Mouse (Mus musculus) gastrocnemius, adult 18-20 months (tissue): ENCODE data around the gene Cxcl5. TPM values are rescaled to one million over a fixed set of nuclear protein-coding genes. Genes with fewer than 3 reads are reported as not detected.
A peak's percentile ranks its signal among the peaks of the same experiment; 100 is the strongest.

Experiments used
- DNase-seq: peaks from one replicate; pipeline ENCODE4 v3.0.0; 2021; ENCODE audit warnings: low spot score
- long read RNA-seq, 2 experiments: library from polyadenylated mRNA; stranded (forward); transcript quantifications; one replicate each; pipeline ENCODE4 v2.0.0; 2021
- total RNA-seq, 2 experiments: library from RNA; stranded (reverse); gene quantifications; 2 replicates each; pipeline ENCODE4 v1.2.3; 2021

Gene Cxcl5
- not detected for total RNA-seq
- long read RNA-seq, experiment 1: 0 reads
- long read RNA-seq, experiment 2: 0 reads

DNA sequence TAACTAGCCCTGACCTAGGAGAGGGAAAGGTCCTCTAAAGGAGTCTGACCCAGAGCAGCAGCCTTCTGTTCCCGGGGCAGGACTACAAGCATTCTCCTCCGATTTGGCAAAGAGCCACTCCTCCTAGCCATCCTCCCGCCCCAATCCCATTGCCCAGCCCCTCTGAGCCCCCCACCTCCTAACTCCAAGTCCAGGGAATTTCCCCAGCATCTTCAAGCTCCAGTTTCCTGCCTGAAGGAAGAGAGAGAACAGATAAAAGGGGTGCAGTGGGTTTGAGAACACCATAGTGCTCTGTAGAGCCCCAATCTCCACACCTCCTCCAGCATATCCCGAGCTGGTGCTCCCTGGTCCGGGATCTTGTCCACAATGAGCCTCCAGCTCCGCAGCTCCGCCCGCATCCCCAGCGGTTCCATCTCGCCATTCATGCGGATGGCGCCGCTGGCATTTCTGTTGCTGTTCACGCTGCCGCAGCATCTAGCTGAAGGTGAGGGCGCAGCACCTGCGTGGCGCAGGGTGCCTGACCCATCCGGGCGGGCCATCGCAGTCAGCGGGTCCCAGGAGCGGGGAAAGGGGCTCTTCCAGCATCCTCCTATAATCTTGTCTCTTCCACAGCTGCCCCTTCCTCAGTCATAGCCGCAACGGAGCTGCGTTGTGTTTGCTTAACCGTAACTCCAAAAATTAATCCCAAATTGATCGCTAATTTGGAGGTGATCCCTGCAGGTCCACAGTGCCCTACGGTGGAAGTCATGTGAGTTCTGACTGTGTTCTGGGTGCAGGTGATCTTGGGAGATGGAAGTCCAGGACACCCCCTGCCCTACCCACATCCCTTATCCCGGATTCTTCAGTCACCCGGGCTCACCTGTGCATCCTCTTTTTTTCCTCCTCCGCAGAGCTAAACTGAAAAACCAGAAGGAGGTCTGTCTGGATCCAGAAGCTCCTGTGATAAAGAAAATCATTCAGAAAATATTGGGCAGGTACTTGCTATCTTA, at the start of gene Cxcl5:
TSS of gene Cxcl5 (plus strand) at position 284 of the 989 bp plus-strand sequence.
- DNase-seq: peak; percentile 15

DNA sequence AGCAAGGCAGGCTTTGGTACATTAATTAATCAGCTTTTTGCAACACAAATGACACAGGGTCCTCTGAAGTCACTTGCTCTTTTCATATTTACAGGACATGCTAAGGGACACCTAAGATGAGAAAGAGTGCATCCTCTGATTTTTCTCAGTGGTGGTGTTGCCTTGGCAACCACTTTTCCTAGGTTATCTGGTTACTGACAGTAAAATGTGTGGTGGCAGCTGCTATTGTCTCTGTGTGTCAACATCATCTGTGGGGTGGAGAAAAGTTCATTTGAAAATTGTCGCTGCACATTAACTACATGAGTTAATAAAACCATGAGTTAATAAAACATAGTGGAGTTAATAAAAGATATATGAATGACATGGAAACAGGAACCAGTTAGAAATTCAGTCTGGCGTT, 47.8 kb upstream of the Cxcl5 start:
- no peak for DNase-seq

DNA sequence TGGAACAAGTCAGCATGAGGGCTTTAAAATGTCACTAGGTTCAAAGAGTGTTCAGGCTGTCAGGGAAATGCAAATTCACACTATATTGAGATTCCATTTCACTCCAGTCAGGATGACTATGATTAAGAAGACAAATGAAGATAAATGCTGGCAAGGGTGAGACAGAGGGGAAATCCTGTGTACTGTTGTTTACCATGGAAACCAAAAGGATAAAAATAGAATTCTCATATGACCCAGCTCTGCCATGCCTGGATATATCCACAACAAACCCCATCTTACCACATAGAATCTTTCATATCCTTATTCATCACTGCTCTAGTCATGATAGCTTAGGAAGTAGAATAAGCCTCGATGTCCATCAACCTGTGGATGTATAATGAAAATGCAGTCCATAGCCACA, 41.2 kb upstream of the Cxcl5 start:
- no peak for DNase-seq

DNA sequence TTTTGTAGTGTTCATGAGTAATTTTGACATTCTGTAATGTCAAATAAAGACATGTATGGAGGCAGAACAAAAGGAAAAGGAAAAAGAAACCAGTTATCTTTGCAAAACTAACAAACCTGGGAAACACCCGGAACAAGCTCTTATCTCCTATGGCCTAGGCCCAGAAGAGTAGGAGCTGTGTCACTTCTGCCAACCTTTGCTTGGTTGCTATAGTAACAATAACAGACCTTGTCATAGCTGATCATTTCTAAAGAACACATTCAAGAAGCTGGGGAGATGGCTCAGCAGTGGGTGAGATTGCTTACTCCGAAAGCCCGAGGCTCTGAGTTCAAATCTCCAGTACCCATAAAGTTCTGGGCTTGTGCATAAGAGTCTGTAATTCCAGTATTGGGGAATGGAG, 36.5 kb upstream of the Cxcl5 start:
- DNase-seq: no peak

DNA sequence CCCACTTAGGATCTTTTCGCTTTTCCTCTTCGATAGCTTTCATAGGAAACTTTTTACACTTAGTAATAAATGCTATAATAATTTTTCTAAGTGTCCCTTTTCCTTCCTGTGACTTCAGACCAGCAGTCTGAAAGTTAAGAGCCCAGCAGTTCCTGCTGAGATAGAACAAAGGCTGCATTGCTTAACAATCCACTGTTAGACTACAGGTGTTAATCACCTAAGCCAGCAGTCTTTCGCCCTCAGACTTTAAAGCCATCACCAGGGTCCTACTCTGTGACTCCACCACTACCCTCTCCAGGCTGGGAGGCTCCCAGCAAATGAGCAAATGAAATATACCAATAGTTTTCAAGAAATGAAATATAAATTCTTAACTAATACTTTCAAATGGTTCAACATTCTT, 30.9 kb upstream of the Cxcl5 start:
- no peak for DNase-seq

DNA sequence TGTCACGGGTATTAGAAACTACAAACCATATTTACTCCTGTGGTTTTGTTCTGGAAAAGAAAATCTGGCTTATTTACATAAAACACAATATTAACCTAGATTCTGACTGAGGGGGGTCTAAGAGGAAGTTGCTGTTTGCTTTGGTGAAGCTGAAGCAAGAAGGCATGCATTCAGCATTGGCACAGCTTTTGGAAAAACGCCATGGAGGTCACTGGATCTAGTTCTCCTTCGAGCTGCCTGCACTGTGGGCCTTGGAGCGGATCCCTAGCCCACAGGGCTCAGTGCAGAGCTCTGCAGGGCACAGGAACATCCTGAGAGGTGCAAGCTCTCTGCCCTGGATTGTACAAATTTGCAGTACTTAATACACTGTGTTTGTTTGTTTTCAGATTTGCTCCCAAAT, 27.7 kb upstream of the Cxcl5 start:
- no peak for DNase-seq

DNA sequence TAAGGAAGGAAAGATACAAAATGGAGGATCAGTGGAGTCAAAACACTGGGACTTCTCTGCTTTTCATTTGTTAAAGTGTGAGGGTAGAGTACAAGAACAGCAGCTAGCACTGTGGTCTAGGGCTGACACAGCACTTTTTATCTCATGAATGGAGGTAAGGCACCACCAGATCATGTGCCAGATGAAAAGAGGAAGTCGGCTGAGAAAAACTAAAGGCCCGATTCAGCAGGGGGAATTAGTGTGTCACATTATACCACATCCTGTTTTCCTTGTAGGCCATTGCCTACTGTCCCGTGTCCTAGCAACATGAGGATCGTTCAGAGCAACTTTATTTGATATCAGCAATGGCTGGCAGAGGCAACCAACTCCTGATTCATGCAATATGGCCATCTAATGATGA, 17.1 kb upstream of the Cxcl5 start:
- DNase-seq: no peak

DNA sequence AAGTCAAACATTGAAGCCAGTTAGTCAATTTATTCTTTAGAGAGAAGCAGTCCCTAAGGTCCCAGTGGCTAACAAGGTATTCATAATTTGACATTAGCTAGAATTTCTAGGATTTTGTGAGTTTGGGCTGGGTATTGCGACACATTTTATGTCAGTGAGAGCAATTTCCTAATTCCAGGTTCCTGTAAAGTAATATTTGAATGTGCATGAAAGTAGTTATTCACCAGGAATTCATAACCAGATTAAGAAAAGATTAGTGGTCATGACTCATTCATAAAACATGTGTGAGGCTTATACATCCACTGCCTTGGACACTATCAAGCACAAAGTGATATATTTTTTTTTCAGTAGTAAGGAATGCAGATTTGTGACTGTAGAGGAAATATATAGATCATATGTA, 5.2 kb upstream of the Cxcl5 start:
- DNase-seq: no peak

DNA sequence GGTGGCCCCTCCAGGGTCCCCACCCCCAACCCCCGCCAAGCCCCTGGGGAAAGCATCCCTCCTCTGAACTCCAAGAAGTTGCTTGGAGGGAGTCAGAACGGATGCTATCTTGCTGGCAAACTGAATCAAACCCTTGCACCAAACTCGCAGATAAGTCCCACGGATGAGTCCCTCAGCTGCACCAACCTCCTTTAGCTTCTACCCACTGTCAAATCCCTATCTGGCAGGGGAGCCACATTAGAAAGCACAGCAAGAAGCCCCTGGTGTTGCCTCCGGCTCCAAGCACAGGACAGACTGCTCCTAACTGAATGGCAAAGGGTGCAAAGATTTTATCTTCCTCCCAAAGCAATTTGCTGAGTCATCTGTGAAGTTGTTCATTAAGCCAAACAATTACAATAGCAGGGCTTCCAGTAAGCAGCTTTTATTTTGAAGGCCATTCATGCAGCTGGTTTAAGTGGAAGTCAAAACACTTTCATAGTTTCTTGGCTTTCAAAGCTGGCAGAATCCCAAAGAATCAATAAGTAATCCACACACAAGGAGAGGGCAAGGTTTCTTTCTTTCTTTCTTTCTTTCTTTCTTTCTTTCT, 1.0 kb upstream of the Cxcl5 start:
- DNase-seq: peak; percentile 36

DNA sequence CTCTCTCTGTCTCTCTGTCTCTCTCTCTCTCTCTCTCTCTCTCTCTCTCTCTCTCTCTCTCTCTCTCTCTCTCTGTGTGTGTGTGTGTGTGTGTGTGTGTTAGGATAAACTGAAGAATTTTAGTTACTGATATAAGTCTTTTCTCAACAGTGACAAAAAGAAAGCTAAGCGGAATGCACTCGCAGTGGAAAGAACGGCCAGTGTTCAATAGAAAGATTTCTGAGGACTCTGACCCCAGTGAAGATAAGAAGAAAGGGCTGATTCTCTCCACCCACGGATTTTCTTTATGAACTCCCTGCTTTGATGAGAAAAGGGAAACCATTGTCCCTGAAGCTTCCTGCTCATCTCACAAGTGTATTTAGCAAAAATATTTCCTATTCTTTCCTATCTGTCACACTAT, 1.1 kb downstream of the Cxcl5 start:
- DNase-seq: no peak

DNA sequence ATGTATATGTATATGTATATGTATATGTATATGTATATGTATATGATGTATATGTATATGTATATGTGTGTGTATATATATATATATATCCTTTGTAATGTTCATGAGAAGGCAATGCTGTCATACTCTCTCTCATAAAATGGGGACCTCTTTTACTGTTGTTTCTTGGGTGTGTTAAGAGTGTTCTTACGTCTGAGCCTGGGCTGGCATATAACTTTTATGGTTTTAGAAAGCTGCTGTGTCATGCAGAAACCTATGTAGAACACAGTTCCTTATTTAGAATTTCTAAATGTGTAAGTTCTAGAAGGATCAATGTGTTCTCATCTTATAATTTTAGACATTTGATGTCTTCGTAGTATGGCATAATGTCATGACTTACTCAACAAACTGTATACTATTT, 1.7 kb downstream of the Cxcl5 start:
- no peak for DNase-seq

DNA sequence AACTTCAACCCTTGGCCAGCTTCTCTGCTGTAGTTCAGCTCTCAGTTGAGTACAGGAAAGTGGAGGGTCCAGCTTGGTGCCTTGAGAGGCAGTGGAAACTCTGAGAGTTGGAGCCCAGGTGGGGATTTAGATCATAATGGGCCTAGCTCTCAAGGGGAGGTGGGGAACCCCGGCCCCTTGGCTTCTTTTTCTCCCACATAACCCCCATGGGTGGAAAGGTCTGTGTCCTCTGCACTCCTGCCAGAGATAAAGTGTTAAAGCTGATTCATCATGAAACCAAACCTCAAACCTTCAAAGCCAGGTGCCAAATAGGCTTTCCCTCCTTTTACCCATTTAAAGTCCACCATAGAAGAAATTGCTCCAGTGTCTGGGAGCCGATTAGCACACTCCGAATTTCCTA, 2.7 kb downstream of the Cxcl5 start:
- no peak for DNase-seq

DNA sequence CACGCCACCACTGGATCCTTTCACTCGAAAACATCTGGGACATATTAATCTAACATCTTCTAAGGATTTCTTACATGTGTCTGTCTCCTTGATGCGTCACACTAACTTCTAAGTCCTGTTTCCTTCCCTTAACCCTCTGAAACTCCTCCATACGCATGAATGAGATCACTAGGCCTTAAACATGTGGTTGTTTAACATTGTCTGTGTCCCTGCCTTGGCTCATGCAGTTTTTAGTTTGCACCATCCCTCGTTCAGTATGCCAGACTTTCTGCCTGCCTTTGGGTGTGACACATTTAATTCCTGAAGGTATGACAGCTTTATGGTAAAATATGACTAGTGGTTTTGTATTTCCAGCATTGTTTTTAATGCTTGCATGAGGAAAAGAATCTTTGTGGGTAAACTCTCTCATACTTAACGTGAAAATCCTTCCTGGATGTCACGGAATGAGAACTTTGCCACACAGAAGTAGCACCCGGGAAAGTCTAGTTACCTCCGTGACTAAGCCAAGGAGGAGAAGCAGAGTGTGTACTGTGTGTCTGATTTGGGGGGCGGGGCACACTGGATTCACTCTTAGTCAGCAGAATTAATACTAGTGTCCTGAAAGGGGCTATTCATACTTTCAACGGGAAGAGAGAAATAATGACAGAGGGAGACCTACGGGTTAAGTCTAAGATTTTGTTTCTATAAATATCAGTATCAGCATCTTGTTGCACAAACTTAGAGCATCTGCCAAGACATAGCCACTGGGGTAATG, 4.9 kb downstream of the Cxcl5 start:
- DNase-seq: no peak

DNA sequence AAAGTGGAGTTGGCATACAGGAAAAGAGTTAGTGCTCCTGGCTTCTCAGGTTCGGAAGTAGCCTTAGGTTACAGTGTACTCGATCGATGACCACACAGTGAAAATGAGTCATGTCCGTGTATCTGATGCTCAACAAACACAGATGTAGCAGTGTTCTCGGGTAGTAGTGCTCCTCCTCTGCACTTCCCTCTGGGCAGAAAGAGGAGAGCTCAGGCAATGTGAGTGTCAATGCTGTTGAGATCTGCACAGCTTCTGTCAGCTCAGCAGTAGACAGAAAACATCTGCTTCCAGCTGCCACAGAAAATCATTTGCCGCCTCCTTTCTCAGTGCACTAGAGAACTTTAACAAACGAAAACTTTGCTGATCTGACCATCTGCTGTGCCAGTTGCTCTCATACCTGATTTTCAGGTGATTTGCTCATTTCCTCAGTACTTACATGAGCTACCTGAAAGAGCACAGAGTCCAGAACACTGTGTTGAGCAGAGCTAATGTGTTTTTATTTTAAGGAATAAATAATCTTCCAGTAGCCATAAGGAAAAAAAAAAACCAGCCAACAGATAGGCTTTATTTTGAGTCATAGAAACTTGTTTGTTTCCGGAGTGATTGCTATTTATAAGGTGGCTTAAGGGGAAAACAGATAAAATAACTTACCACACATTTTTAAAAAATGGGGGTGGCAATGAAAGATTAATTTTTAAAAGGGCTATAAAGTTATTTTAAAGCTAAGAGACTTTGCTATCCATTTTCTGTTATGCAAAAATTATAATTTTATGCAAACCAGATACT, 6.9 kb downstream of the Cxcl5 start:
- no peak for DNase-seq

DNA sequence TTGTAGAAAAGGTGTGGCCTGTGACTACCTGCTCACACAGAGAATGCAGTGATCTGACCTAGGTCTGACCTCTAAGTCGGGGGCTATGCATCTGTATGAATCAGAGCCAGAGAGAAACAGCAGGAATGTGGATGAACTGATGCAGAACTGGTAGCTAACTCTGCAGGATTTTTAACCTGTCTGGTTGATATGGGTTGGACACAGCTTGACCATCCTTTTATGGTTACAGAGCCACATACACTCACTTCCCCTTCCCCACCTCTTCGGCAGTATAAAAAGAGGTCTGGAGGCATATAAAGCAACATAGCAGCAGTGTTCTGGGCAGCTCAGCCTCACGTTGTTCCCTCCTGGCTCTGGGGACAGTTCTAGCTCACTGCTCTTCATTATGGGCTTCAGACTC, 9.1 kb downstream of the Cxcl5 start, which contains the start of gene Ppbp:
TSS of gene Ppbp (plus strand) at position 301 of the 400 bp plus-strand sequence.
- no peak for DNase-seq

DNA sequence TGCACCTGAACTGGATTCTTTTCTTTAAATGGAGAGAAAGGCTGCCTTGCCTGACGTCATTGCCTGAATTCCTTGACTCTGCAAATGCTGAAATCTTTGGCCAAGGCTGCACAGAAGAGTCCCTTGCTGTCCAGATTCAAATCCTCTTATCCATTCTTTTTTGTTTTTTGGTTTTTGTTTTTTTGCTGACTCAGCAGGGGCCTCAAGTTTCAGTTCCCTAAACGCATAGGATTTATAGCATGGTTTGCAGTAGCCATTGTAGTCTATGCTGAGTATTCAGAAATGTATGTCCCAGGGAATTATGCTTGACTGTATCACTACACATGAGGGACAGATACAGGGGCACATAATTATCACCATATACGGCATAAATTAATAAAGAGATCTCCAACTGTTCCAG, 12.2 kb downstream of the Cxcl5 start:
- no peak for DNase-seq

DNA sequence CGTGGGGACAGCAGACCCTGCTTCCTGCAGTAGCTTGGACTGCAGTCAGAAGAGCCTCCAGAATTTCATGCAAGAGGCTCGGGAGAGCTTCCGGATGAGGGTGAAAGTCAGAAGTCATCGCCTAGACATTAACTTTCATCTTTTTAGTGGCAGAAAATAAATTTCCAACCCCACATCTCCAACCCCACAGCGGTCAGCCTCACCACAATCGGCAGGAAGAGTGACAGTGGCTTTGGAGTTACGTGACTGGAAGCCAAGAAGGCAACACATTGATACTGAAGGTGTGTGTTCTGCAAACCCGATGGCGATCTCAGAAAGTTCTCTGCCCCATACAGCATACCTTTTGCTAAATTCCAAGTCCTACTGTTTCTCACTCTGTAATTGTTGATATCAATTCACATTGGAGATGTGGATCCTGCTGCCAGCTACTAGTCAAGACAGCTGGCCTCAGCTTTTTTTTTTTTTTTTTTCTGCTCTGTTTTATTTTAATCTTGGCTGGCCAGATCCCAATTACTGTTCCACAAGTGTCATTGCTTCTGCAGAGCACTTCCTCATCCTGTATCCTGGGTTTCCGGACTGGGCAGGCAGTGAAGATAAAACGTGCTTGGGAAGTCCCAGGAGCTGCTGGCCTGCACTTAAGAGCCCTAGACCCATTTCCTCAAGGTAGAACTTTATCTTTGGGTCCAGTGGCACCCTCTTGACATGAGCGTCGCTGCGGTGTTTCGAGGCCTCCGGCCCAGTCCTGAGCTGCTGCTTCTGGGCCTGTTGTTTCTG, 12.9 kb downstream of the Cxcl5 start, which contains the start of gene Pf4:
TSS of gene Pf4 (plus strand) at position 556 of the 774 bp plus-strand sequence.
- no peak for DNase-seq

DNA sequence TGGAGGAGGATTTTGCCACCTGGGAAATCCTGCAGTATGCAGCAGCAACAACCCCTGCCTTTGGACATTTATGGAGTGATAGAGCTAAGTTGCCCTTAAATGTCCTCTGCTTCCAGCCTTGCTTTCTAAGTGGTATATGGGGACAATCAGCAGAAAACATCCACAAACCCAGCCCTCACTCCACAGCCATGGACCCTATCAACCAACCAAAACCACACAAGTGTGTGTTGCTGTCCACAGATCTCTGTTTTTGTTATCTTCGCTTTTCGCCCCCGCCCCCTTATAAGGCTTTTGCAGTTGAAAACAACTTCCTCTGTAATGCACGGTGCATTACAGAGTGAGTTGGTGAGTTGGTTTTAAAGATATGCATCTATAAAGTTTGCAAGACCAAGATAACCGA, 16.4 kb downstream of the Cxcl5 start:
- no peak for DNase-seq

DNA sequence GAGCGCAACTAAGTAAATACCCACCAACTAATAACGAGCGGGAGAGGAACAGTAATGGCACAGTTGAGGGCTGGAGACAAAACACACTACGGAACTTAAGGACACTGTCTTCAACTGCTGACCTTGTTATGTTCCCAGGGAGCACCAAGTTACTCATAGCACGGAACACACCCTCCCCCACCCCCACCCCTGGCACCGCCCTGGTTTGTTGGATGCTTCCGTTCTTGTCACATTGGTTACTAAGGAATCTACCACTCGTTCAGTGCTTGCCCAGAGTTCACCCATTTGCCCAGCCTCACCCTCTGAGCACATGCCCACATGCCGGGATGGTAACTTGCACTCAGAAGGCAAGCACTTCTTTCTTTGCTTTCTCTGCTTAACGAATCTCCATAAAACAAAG, 18.5 kb downstream of the Cxcl5 start:
- no peak for DNase-seq

DNA sequence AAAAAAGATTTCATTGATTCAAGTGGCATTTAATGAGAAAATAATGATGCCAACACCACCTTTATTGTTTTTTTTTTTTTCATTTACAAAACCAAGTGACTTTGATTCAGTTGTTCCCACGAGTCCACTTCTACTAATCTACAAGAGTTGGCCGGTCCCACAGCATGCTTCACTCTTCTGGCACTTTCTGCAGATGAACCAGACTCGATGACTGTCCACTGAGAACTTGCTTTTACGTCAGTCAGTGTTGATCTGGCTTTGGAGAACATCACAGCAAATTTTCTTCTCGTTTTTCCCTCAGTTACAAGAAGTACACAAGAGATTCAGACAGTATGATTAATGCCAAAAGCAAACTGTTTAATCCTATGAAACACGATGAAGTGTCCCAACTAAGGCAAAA, 19.7 kb downstream of the Cxcl5 start:
- peak; percentile 37 for DNase-seq
